In the genomic region with DNA sequence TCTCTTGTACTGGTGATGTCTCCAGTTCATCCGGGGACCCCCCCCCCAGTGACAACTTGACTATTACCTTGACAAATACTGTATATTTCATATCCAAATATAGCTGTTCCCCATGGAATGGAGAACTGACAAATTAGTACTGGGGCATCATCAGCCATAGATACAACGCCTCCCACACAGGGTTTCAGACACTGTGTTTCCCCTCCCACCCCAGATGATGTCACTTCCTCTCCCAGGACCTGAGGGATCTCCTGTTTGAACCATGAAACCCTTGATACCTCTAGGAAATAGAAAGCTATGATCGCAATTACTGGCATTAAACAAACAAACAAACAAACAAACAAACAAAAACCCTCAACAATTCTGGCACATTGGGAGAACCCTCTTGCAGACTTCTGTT, we compare ENCODE assay signal across 10 mouse cellular contexts.
"Had no signal": no experiment of that assay in that cellular context is flagged by ENCODE, and none has a peak within 500 bp of the region (broad histone marks: within the 10 kb centered on the region; RNA-seq: fewer than 3 reads in every experiment).

No protein-coding gene starts in this region.

- H3K9me3 ChIP-seq: liver, embryonic 12.5 days had no signal

- H3K27ac ChIP-seq: liver, embryonic 12.5 days had no signal

- H3K4me2 ChIP-seq: liver, embryonic 12.5 days; lung, embryonic 14.5 days had no signal

- H3K9ac ChIP-seq: liver, embryonic 12.5 days; lung, embryonic 14.5 days had no signal

- DNase-seq: kidney, adult 8-10 months; kidney, postnatal 36 days; left cerebral cortex, postnatal 4 days; lung, embryonic 14.5 days; lung, postnatal 10 days; lung, postnatal 4 days; right cerebral cortex, postnatal 14 days; thymus, postnatal 4 days had no signal

- ATAC-seq: liver, embryonic 12.5 days; midbrain, embryonic 16.5 days had no signal

- H3K27me3 ChIP-seq: liver, embryonic 12.5 days had no signal

- H3K36me3 ChIP-seq: liver, embryonic 12.5 days had no signal

- H3K4me3 ChIP-seq: liver, embryonic 12.5 days had no signal
